Comparison of ENCODE assay signal across 22 mouse cellular contexts in the genomic region with DNA sequence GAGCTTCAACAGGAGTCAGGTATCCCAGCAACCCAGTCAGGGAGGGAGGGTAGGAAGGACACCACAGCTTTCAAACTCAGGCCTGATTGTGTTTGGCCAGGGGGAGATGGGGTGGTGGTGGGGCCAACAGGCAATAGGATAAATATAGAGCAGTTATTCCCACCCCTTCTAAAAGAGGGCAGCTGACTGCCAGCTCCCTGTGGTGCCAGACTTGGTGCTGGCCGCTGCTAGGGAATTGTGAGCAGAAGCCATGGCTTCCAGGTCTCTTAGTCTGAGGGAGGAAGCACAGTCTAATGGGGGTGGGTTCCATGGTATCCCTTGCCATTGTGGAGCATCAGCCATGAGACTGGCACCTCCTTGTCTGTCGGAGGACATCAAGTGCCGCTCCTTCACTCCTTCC. TPM values are rescaled to one million over a fixed set of nuclear protein-coding genes. Genes with fewer than 3 reads are reported as not detected.
"Had no signal": no experiment of that assay in that cellular context is flagged by ENCODE, and none has a peak within 500 bp of the region (broad histone marks: within the 10 kb centered on the region; RNA-seq: fewer than 3 reads in every experiment).

No protein-coding gene starts in this region.

- ATAC-seq: midbrain, embryonic 16.5 days had no signal

- H3K36me3 ChIP-seq: midbrain, embryonic 10.5 days; midbrain, embryonic 12.5 days; neural tube, embryonic 13.5 days; neural tube, embryonic 15.5 days had no signal

- H3K4me3 ChIP-seq: midbrain, embryonic 10.5 days; midbrain, embryonic 12.5 days; myocyte; neural tube, embryonic 13.5 days; neural tube, embryonic 15.5 days had no signal

- H3K27me3 ChIP-seq: midbrain, embryonic 12.5 days; neural tube, embryonic 13.5 days; neural tube, embryonic 15.5 days had no signal

- H3K27ac ChIP-seq: midbrain, embryonic 10.5 days; midbrain, embryonic 12.5 days; neural tube, embryonic 13.5 days; neural tube, embryonic 15.5 days had no signal

- H3K4me2 ChIP-seq: lung, embryonic 14.5 days; midbrain, embryonic 12.5 days; neural tube, embryonic 13.5 days; neural tube, embryonic 15.5 days had no signal

- H3K9me3 ChIP-seq: midbrain, embryonic 10.5 days; midbrain, embryonic 12.5 days; neural tube, embryonic 13.5 days; neural tube, embryonic 15.5 days had no signal

- H3K9ac ChIP-seq: lung, embryonic 14.5 days; midbrain, embryonic 12.5 days; neural tube, embryonic 13.5 days; neural tube, embryonic 15.5 days had no signal

- H3K4me1 ChIP-seq: midbrain, embryonic 12.5 days had no signal

- DNase-seq: lung, adult 18-20 months; lung, embryonic 14.5 days; lung, postnatal 10 days; lung, postnatal 4 days; midbrain, embryonic 14.5 days; retina, postnatal 1 day; right cerebral cortex, adult 18-20 months; right cerebral cortex, postnatal 25 days; right cerebral cortex, postnatal 4 days; spleen, adult 18-20 months; thymus, adult 18-20 months; thymus, postnatal 14 days; thymus, postnatal 36 days had no signal

RNA-seq across cellular contexts. Expression of a gene that starts 3.8 kb away (rescaled TPM):
- total RNA-seq: megakaryocyte, adult 5-6 weeks; megakaryocyte-erythroid progenitor cell, adult 5-6 weeks had no signal
- polyA plus RNA-seq: lung, embryonic 14.5 days; lung, embryonic 16.5 days; midbrain, embryonic 16.5 days; myocyte; neural tube, embryonic 13.5 days; neural tube, embryonic 15.5 days had no signal

RNA-seq across cellular contexts. Expression of a gene that starts 16.6 kb away (rescaled TPM):
- total RNA-seq: megakaryocyte, adult 5-6 weeks; megakaryocyte-erythroid progenitor cell, adult 5-6 weeks had no signal
- polyA plus RNA-seq: myocyte had no signal

RNA-seq across cellular contexts. Expression of a gene that starts 21.9 kb away (rescaled TPM):
- total RNA-seq: megakaryocyte, adult 5-6 weeks; megakaryocyte-erythroid progenitor cell, adult 5-6 weeks had no signal
- polyA plus RNA-seq: lung, embryonic 16.5 days; midbrain, embryonic 14.5 days had no signal

RNA-seq across cellular contexts. Expression of a gene that starts 29.0 kb away (rescaled TPM):
- total RNA-seq: megakaryocyte, adult 5-6 weeks; megakaryocyte-erythroid progenitor cell, adult 5-6 weeks had no signal
- polyA plus RNA-seq: myocyte had no signal
